Mouse (Mus musculus): ENCODE data around the gene Hic1. TPM values are rescaled to one million over a fixed set of nuclear protein-coding genes. Genes with fewer than 3 reads are reported as not detected.

Hic1 gene
- polyA plus RNA-seq, 1 experiment = not detected

DNA sequence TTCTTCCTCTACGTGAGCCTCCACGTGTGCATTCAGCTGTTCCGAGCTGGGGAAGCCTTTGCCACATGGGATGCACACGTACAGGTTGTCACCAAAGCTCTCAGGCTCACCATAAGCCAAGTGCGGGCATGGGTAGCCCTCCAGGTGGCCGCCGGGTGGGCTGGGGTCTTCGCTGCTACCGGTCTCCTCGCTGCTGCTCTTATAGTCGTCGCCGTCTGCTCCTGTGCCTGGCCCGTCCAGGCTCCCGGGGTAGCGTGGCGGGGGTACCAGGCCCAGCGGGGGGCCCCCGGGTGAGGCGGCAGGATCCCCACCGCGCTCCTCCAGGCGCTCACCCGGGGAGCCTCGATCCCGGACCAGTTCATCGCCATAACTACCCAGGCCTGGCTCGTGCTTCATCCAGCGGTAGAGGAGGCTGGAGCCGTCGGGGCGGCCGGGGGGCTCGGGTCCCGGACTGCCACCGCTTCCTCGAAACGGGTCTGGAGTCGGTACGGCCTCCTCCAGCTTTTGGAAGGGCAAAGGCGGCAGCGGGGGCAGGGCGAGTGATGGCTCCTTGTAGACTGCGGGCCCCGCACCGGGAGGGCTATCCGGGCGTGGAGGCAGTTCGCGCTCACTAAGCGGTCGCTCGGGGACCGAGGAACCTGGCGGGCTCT is 3.0 kb downstream of the Hic1 start:
- no peak overlapping the region for H3K27ac ChIP-seq (ENCODE audit: insufficient read depth, low read depth, low read length)
- H3K4me1 ChIP-seq (ENCODE audit: control insufficient read depth, insufficient read depth, low read length) = peaks cover 35% of the 10 kb centered on the region
- WGBS = 28% methylated on average over 55 of the region's 55 CpGs
- 0 out of 2 replicates have a peak overlapping the region, but pooled peaks have one; percentile 2 for H3K4me3 ChIP-seq (ENCODE audit: insufficient read depth, low read depth, low read length)
- no peak for TF ChIP-seq POLR2A (IDR thresholded peaks at IDR 0.05; ENCODE audit: insufficient read depth, low read depth, low read length)
- TF ChIP-seq CTCF (IDR thresholded peaks at IDR 0.05; ENCODE audit: insufficient read depth, low read depth, low read length) = no peak

DNA sequence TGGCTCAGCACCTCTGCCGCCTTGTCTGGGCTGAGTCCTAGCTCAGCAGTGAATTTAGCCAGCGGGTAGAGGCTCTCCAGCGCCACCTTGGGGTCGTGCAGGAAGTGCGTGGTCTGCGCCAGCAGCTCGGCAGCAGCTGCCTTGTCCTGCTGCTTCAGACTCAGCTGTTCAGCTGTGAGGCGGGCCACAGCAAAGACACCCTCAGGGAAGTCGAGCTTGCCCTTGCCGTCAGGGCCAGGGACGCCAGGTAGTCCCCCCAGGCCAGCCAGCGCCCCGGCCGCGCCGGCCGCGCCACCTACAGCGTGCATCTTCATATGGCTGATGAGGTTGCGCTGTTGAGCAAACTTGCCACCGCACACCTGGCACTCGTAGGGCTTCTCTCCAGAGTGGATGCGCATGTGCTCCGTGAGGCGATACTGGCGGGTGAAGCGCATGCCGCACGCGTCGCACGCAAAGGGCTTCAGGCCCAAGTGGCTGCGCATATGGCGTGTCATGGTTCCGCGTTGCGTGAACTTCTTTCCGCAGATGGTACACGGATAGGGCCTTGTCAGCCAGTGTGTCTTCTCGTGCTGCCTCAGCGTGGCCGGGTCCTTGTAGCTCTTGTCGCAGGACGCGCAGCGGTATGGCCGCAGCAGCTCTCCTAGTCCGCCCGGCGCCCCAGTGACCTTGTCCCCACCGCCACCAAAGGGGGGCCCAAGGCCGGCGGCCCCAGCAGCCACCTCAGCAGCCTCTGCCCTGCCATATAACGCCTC is 3.7 kb downstream of the Hic1 start:
- Histone ChIP-seq H3K4me1 (ENCODE audit: control insufficient read depth, insufficient read depth, low read length) (peaks cover 32% of the 10 kb centered on the region), H3K4me3 (ENCODE audit: insufficient read depth, low read depth, low read length) (peak overlapping the region; percentile 14), H3K27ac (ENCODE audit: insufficient read depth, low read depth, low read length) (no peak overlapping the region)
- TF ChIP-seq CTCF (IDR thresholded peaks at IDR 0.05; ENCODE audit: insufficient read depth, low read depth, low read length) = peak; percentile 75
- no peak for TF ChIP-seq POLR2A (IDR thresholded peaks at IDR 0.05; ENCODE audit: insufficient read depth, low read depth, low read length)
- 14% methylated on average over 54 of the region's 54 CpGs for WGBS

DNA sequence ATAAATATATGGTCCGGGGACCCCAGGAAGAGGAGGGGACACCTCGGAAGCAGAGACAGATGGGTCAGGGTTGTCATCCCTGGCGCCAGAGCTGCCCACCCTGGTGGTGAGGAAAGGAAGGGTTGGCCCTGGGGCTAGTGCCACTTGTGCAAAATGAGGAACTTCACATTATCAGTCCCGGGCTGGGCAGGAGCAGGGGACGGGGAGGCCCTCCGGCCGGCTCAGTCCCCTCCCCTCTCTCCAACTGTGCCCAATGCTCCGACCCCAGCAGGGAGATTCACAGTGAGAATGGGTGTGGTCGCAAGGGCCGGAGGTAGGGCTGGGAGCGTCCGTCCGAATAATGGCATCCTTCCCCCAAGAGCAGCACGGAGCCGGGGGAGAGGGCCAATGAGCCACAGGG is 4.6 kb downstream of the Hic1 start:
- no peak for TF ChIP-seq CTCF (IDR thresholded peaks at IDR 0.05; ENCODE audit: insufficient read depth, low read depth, low read length)
- no peak for TF ChIP-seq POLR2A (IDR thresholded peaks at IDR 0.05; ENCODE audit: insufficient read depth, low read depth, low read length)
- WGBS = 44% methylated on average over 15 of the region's 15 CpGs
- Histone ChIP-seq H3K4me1 (ENCODE audit: control insufficient read depth, insufficient read depth, low read length) (peaks cover 25% of the 10 kb centered on the region), H3K27ac (ENCODE audit: insufficient read depth, low read depth, low read length) (no peak overlapping the region), H3K4me3 (ENCODE audit: insufficient read depth, low read depth, low read length) (no peak overlapping the region)

DNA sequence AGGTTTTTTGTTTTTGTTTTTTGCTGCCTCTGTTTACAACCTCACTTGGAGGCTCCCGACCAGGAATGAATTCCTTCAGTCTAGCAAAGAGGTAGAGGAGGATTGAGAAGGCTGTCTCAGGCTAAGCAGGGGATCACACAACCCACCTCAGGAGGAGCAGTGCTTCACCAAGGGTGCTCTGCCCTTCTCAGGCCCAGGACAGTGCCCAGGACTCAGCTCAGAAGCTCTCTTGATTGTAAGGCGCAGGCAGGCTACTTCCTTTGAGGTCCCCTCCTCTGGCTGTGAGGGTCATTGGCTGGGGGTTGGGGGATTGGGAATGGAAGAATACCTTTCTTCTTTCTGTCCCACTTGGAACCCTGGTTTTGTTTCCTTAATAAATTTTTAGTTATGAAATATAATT is 5.3 kb downstream of the Hic1 start:
- WGBS = 78% methylated on average over 2 of the region's 2 CpGs
- H3K4me3 ChIP-seq (ENCODE audit: insufficient read depth, low read depth, low read length) = no peak overlapping the region
- H3K27ac ChIP-seq (ENCODE audit: insufficient read depth, low read depth, low read length) = no peak overlapping the region
- TF ChIP-seq CTCF (IDR thresholded peaks at IDR 0.05; ENCODE audit: insufficient read depth, low read depth, low read length) (no peak), POLR2A (IDR thresholded peaks at IDR 0.05; ENCODE audit: insufficient read depth, low read depth, low read length) (no peak)
- H3K4me1 ChIP-seq (ENCODE audit: control insufficient read depth, insufficient read depth, low read length) = peaks cover 20% of the 10 kb centered on the region

DNA sequence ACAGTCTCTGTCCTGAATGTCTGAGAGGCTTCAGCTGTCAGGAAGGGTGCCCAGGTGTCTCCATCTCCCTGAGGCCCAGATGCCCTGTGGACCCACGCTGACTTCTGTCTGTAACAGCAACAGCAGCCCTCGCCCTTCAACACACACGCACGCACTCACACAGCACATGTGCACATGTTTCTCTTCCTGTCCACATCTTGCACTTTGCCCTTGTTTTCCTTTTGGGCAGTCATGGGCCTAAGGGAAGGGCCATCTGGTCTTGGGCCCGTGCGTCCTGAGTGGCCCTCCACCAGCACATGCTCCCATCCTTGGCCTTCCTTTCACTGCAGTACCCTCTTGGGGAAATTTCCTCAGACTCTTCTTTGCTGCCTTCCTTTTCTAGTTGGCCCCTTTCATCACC is 5.9 kb downstream of the Hic1 start:
- WGBS = 85% methylated on average over 6 of the region's 6 CpGs
- TF ChIP-seq POLR2A (IDR thresholded peaks at IDR 0.05; ENCODE audit: insufficient read depth, low read depth, low read length) = no peak
- no peak for TF ChIP-seq CTCF (IDR thresholded peaks at IDR 0.05; ENCODE audit: insufficient read depth, low read depth, low read length)
- Histone ChIP-seq H3K27ac (ENCODE audit: insufficient read depth, low read depth, low read length) (no peak overlapping the region), H3K4me1 (ENCODE audit: control insufficient read depth, insufficient read depth, low read length) (peaks cover 15% of the 10 kb centered on the region), H3K4me3 (ENCODE audit: insufficient read depth, low read depth, low read length) (no peak overlapping the region)

DNA sequence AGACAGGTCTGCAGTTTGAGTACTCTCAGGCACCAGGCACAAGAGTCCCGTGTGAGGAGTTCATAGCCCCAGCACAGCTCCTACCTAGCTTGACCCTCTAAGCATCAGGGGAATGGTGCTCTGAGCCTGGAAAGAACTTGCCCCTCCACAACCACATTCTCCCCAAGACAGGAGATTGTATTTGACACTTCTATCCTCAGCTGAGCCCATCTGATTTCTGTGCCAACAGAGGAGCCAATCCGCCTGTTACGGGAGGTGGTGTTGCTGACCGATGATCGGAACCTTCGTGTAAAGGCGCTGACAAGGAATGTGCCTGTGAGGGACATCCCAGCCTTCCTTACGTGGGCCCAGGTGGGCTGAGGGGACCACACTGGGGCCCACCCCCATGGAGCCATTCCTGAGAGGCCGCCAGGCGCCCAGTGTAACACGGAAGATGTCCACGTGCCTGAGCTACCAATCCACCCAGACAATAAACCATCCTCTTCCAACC is 6.7 kb downstream of the Hic1 start:
- TF ChIP-seq POLR2A (IDR thresholded peaks at IDR 0.05; ENCODE audit: insufficient read depth, low read depth, low read length) = no peak
- no peak overlapping the region for H3K27ac ChIP-seq (ENCODE audit: insufficient read depth, low read depth, low read length)
- no peak overlapping the region for H3K4me3 ChIP-seq (ENCODE audit: insufficient read depth, low read depth, low read length)
- 87% methylated on average over 12 of the region's 12 CpGs for WGBS
- H3K4me1 ChIP-seq (ENCODE audit: control insufficient read depth, insufficient read depth, low read length) = peaks cover 15% of the 10 kb centered on the region

DNA sequence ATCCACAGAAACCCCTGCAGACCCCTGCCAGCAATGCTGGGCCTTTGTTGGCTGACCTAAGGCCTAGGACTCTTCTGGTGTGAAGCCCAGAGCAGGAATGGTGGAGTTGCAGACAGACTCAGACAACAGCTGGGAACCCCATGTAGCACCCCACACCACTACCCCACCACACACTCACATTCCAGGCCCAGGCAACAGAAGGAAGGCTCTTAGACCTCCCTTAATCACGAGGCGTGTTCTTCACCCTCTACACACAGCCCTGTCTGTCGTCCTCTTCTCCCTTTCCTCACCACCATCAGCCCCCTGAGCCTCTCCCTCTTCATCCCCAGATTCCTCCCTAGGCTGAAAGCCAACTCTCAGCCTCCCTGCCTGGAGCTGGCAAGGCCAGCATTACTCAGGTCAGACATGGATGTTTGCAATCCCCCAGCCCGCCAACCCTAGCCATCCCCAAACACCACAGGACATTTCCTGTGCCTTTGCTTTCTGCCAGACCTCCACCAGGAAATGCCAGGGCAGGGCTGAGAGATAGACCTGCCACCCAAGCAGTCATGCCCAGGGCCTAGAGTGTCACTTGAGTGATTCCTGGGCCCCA is 7.8 kb downstream of the Hic1 start:
- 77% methylated on average over 4 of the region's 4 CpGs for WGBS
- no peak overlapping the region for H3K4me3 ChIP-seq (ENCODE audit: insufficient read depth, low read depth, low read length)
- no peak overlapping the region for H3K27ac ChIP-seq (ENCODE audit: insufficient read depth, low read depth, low read length)
- TF ChIP-seq CTCF (IDR thresholded peaks at IDR 0.05; ENCODE audit: insufficient read depth, low read depth, low read length) (no peak), POLR2A (IDR thresholded peaks at IDR 0.05; ENCODE audit: insufficient read depth, low read depth, low read length) (no peak)
- H3K4me1 ChIP-seq (ENCODE audit: control insufficient read depth, insufficient read depth, low read length) = peaks cover 10% of the 10 kb centered on the region

DNA sequence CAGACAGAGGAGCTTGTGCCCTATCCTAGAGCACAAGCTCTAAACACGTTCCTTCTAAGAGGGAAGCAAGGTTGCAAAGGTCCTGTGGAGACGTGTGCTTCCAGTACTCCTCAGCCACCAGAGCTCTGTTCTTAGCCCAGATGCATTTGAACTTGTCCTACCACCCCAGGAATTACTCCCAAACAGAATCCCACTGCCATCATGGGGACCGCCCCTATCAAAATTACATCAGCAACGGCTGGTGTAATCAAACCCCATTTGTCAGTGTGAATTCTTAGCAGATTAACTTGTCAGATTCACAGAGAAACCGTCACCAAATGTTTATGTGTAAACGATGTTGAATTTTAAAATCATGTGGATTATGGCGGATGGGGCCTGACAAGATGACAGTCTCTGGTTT is 8.4 kb downstream of the Hic1 start:
- WGBS = 83% methylated on average over 7 of the region's 7 CpGs
- peaks cover 11% of the 10 kb centered on the region for H3K4me1 ChIP-seq (ENCODE audit: control insufficient read depth, insufficient read depth, low read length)
- no peak overlapping the region for H3K27ac ChIP-seq (ENCODE audit: insufficient read depth, low read depth, low read length)
- no peak overlapping the region for H3K4me3 ChIP-seq (ENCODE audit: insufficient read depth, low read depth, low read length)
- TF ChIP-seq CTCF (IDR thresholded peaks at IDR 0.05; ENCODE audit: insufficient read depth, low read depth, low read length) = no peak
- no peak for TF ChIP-seq POLR2A (IDR thresholded peaks at IDR 0.05; ENCODE audit: insufficient read depth, low read depth, low read length)

DNA sequence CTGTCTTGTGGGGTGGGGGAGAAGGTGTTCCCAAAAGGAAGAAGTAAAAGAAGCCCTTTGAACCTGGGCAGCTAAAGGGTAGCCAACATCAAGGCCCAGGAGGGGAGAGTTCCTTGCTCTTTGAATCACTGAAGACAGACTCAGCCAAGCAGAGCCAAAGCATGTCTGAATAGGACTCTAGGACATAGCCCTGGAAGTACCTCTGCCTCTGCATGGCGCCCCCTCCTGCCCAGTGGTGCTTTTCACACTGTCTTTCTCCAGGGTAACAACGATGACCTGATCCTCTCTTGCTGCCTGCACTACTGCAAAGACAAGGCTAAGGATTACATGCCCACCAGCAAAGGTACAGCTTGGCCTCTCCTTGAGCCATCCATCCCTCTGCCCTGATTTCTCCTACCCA is 9.8 kb downstream of the Hic1 start:
- no peak overlapping the region for H3K27ac ChIP-seq (ENCODE audit: insufficient read depth, low read depth, low read length)
- H3K4me1 ChIP-seq (ENCODE audit: control insufficient read depth, insufficient read depth, low read length) = peaks cover 8% of the 10 kb centered on the region
- H3K4me3 ChIP-seq (ENCODE audit: insufficient read depth, low read depth, low read length) = no peak overlapping the region
- TF ChIP-seq CTCF (IDR thresholded peaks at IDR 0.05; ENCODE audit: insufficient read depth, low read depth, low read length) = no peak
- TF ChIP-seq POLR2A (IDR thresholded peaks at IDR 0.05; ENCODE audit: insufficient read depth, low read depth, low read length) = no peak
- 75% methylated on average over 2 of the region's 2 CpGs for WGBS

All from olfactory bulb, adult 2 months (tissue).